16 mouse cellular contexts compared by ENCODE assay signal in genomic region chr5:35546127-35546526, GRCm38 (mm10). TPM values are rescaled to one million over a fixed set of nuclear protein-coding genes. Genes with fewer than 3 reads are reported as not detected.
"Had no signal": no experiment of that assay in that cellular context is flagged by ENCODE, and none has a peak within 500 bp of the region (broad histone marks: within the 10 kb centered on the region; RNA-seq: fewer than 3 reads in every experiment).

No protein-coding gene starts in this region.

- H3K4me2 ChIP-seq: neural tube, embryonic 15.5 days; stomach, embryonic 15.5 days had no signal

- DNase-seq: retina, postnatal 1 day; right cerebral cortex, adult 18-20 months; right cerebral cortex, postnatal 14 days; right cerebral cortex, postnatal 25 days; right cerebral cortex, postnatal 4 days; spleen, adult 18-20 months; thymus, adult 18-20 months; thymus, adult 2 months; thymus, postnatal 14 days; thymus, postnatal 25 days; thymus, postnatal 36 days; thymus, postnatal 4 days had no signal

- H3K27ac ChIP-seq: neural tube, embryonic 15.5 days; stomach, embryonic 15.5 days; stomach, postnatal 0 days had no signal

- H3K36me3 ChIP-seq: neural tube, embryonic 15.5 days; stomach, embryonic 15.5 days had no signal

- H3K9me3 ChIP-seq: neural tube, embryonic 15.5 days; stomach, embryonic 15.5 days had no signal

- H3K4me1 ChIP-seq: neural tube, embryonic 15.5 days had no signal

- H3K27me3 ChIP-seq: neural tube, embryonic 15.5 days; stomach, embryonic 15.5 days had no signal

- H3K9ac ChIP-seq: neural tube, embryonic 15.5 days; stomach, embryonic 15.5 days had no signal

- H3K4me3 ChIP-seq: neural tube, embryonic 15.5 days; stomach, embryonic 15.5 days had no signal

RNA-seq across cellular contexts. Expression of gene Cpz, which starts 20.6 kb away (rescaled TPM):
- polyA plus RNA-seq: neural tube, embryonic 14.5 days had no signal
